Mouse (Mus musculus): ENCODE data around the gene Prrc2a.
"Not testable (repeated sequence)": the region's sequence is repeated elsewhere in the genome, so short reads cannot be mapped to it uniquely, and the experiment has no call there.

Prrc2a gene

DNA sequence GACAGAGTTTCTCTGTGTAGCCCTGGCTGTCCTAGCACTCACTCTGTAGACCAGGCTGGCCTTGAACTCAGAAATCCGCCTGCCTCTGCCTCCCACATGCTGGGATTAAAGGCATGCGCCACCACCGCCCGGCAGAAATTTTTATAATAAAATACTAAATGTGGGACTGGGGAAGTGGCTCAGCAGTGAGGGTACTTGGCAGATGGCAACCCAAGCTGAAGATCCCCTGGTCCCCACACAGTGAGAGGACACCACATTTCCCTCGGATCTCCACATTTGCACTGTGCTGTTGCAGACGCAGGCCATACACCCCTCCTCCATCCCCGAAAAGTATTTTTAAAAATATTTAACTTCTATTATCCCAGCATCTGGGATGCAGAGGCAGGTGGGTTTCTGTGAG, 31.2 kb downstream of the Prrc2a start:
- no peak for DNase-seq (ENCODE audit: low spot score)

- DNase-seq (ENCODE audit: low spot score): no peak
Observed at GRCm38 (mm10) chr17:35132174-35132560, 32.5 kb downstream of the Prrc2a start.

GRCm38 (mm10) chr17:35131500-35132173, 33.1 kb downstream of the Prrc2a start, which contains the start of gene Apom:
TSS of gene Apom (minus strand) at chr17:35132050.
- no peak for DNase-seq (ENCODE audit: low spot score)

DNA sequence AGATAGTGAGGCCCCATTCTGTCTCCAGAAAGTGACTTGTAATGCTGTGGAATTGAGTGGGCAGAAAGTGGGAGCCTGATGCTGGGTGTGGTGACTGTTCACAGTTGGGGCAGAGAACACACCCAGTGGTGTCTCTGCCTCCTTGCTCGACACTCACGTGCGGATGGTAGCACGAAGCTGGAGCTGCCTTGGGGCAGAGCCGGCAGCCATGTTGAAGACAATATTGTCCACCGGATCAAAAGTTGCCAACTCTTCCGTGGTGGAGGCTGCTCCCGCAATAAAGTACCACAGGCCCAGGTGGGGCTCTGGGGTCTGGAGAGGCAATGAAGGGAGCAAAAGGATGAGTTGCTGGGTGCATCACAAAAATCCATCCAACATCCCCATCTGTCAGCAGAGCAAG, 33.7 kb downstream of the Prrc2a start:
- DNase-seq (ENCODE audit: low spot score): no peak

DNA sequence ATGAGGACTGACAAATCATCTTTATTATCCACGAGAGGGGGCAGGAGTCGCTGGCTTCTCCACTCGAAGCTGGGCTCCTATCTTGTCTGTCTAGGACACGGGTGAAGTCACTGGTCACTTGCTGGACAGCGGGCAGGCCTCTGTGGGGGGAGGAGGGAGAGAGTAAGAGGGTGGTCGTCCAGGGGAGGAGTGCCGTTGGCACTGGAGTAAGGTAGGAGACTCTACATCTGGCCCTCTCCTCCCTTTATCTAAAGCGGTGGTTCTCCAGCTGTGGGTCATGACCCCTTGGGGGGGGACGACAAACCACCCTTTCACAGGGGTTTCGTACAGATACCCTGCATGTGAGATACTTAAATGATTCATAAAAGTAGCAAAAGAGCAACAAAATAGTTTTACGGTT, 35.7 kb downstream of the Prrc2a start:
- DNase-seq (ENCODE audit: low spot score): no peak

DNA sequence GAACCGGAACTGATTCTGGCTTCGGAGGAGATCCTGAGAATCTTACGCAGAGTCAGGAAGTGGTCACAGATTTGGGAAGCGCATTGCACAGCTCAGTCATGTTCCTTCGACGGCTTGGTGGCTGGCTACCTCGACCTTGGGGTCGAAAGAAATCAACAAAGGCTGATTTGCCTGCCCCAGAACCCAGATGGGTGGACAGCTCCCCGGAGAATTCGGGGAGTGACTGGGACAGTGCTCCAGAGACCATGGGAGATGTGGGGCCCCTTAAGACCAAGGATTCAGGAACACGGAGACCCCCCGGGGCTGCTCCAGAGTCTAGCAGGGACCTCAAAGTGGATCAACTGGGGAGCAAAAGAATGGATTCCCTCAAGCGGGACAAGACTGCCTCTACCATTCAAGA, 37.7 kb downstream of the Prrc2a start:
- no peak for DNase-seq (ENCODE audit: low spot score)

GRCm38 (mm10) chr17:35126206-35126611, 38.5 kb downstream of the Prrc2a start, which contains the start of gene D17H6S53E:
TSS of gene D17H6S53E (plus strand) at chr17:35126373.
- DNase-seq (ENCODE audit: low spot score): peak; percentile 63

GRCm38 (mm10) chr17:35125578-35125977, 39.1 kb downstream of the Prrc2a start:
- DNase-seq (ENCODE audit: low spot score): no peak

GRCm38 (mm10) chr17:35125081-35125480, 39.6 kb downstream of the Prrc2a start:
- DNase-seq (ENCODE audit: low spot score): no peak

- not testable (repeated sequence) for DNase-seq (ENCODE audit: low spot score)
Observed at GRCm38 (mm10) chr17:35124261-35124896, 40.3 kb downstream of the Prrc2a start.

DNA sequence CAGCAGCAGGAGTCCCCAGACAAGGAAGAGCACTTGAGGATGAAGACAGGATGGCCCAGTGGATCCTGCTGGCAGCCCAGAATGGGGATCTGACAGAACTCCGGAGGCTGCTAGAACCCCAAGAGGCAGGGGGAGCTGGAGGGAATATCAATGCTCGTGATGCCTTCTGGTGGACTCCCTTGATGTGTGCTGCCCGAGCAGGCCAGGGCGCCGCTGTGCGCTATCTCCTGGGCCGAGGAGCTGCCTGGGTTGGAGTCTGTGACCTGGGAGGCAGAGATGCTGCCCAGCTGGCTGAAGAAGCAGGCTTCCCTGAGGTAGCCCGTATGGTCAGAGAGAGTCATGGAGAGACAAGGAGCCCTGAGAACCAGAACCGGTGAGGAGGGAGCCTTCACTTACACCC, 41.4 kb downstream of the Prrc2a start:
- not testable (repeated sequence) for DNase-seq (ENCODE audit: low spot score)

- peak; percentile 75 for DNase-seq (ENCODE audit: low spot score)
Observed at GRCm38 (mm10) chr17:35121871-35122303, 42.8 kb downstream of the Prrc2a start, which contains the start of gene Csnk2b. TSS of gene Csnk2b (minus strand) at chr17:35122053.

DNA sequence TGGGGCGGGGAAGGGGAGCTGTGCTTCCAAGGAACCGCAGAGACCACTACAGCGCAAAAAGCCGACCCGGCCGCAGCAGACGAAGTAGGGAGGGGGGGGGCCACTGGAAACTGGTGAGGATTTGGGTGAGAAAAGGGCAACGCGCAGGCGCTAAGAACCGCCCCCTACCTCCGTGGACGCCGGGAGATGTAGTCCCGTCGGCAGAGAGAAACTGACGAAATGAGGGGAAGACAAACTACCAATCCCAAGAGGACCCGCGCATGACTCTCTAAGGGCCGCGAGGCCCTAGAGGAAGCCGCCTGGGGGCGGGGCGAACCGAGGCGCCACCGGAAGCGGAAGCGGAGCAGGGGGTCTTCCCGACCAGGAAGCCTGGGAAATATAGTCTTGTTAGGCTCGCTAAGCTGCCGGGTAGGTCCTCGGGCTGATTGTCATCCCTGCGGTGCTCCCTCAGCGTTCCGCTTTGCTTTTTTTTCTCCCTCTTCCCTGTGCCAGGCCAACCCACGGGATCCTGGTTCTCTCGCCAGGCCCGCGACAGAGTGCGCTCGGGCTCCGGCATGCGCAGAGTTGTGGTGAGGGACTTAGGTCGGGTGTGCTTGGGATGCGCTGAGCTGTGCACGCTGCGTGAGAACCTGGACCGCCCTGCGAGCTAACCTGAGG, 43.4 kb downstream of the Prrc2a start, which contains the start of gene Gpank1:
Gene Gpank1, plus strand, starts transcription at position 313 of the 657 bp plus-strand sequence.
- peak; percentile 97 for DNase-seq (ENCODE audit: low spot score)

DNA sequence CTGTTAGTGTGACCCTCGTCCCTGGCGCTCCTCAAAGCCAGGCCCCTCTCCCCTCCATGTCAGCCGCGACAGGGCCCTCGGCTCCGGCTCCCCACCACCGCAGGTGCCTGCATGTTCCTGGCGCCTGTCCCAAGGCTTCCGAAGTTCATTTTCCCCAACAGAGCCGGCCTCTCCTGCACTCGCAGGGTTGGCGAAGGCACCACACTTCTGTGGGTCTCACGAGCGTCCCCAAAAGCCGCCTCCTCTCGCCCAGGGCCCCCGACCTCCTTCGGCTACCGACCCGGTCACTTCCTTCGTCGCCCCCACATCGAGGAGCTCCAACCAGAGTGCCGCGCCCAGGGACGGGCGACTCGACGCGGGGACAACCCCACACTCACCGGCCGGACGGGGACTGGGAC, 44.0 kb downstream of the Prrc2a start:
- no peak for DNase-seq (ENCODE audit: low spot score)

GRCm38 (mm10) chr17:35115046-35116019, 49.4 kb downstream of the Prrc2a start, which contains the start of gene Ly6g5b:
TSS of gene Ly6g5b (minus strand) at chr17:35115428.
- no peak for DNase-seq (ENCODE audit: low spot score)

GRCm38 (mm10) chr17:35111774-35112173, 52.9 kb downstream of the Prrc2a start:
- DNase-seq (ENCODE audit: low spot score): no peak

DNA sequence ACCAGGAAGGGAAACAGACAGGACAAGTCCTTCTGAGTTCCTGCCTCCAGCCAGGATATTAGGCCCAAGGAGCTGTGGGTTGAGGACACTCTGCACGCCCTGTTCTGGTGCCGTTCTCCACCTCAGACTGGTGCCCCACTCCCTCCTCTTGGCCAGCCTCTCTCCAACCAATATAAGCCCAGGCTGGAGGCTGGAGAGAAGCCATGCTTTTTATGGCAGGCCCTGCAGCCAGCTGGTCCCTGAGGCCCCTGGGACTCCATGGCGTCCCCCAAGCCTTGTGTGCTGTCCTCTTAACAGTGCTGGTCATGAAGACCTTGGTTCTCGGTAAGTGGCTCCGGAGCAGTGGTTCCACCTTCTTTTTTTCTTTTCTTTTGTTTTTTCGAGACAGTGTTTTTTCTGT, 56.6 kb downstream of the Prrc2a start, which contains the start of gene Ly6g5c:
Gene Ly6g5c, plus strand, starts transcription at position 183 of the 400 bp plus-strand sequence.
- DNase-seq (ENCODE audit: low spot score): no peak

DNA sequence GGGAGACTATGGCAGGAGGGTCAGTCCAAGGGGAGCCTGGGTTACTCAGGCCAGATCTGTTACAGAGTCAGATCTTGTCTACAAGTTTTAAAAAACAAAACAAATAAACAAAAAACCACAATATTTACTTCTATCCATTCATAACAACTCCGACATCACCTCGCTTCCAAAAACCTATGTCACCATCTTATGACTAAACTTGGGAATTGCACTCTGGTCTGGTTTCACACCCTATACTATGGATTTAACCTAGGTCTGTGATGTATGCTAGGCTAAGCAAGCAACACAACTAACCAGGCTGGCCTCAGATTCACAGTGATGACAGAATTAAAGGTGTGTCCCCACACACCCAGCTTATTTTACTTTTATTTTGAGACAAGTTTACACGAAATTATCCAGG, 58.2 kb downstream of the Prrc2a start:
- no peak for DNase-seq (ENCODE audit: low spot score)

- no peak for DNase-seq (ENCODE audit: low spot score)
Observed at GRCm38 (mm10) chr17:35105740-35106389, 58.8 kb downstream of the Prrc2a start.

DNA sequence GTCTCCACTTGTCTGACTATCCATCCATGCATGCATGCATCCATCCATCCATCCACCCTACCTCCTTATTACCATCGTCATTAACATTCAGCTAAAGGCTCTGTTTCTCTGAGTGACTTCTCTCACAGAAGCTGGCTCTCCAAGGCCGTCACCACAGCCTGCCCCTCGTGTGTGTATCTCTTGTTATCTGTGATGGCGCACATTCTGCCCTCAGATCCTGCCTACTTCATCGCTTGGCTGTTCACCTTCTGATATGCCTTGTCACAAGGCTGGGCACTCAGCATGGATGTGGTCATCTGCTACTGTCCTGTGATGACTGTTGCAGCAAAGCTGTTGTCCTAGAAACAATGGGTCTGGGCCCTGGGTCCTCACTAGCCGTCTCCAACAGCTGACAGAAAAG, 59.9 kb downstream of the Prrc2a start:
- no peak for DNase-seq (ENCODE audit: low spot score)

- DNase-seq (ENCODE audit: low spot score): no peak
Observed at GRCm38 (mm10) chr17:35104079-35104478, 60.6 kb downstream of the Prrc2a start.

All from layer of hippocampus, adult 11-12 months (tissue).